Mouse (Mus musculus) heart, adult 2 months (tissue): ENCODE measurements at regions not wholly inside any gene's neighbourhood (a gene's known extent, or its start where the extent isn't known, plus 50 kb on each side); places are given as distances from the start of the nearest gene placed in this dataset.
A peak's percentile ranks its signal among the peaks of the same experiment; 100 is the strongest.

ENCODE experiments used
- DNase-seq, 2 experiments: peaks; one replicate each; pipeline ENCODE4 v3.0.0; 2021
- H3K27ac ChIP-seq: fragments of 200-600 bp; 2 replicates; pipeline ENCODE4 v1.8.1; 2022
- H3K27me3 ChIP-seq: fragments of 200-500 bp; 2 replicates; pipeline ENCODE4 v1.6.1; 2012; ENCODE audit warnings: mild to moderate bottlenecking, low read length, inconsistent platforms, mixed read lengths; ENCODE audit not compliant: control insufficient read depth, insufficient read depth
- H3K36me3 ChIP-seq: fragments of 200-500 bp; 2 replicates; pipeline ENCODE4 v1.6.1; 2012; ENCODE audit warnings: low read length, inconsistent platforms; ENCODE audit not compliant: control insufficient read depth, insufficient read depth
- H3K4me1 ChIP-seq: fragments of 200-500 bp; 2 replicates; pipeline ENCODE4 v1.6.1; 2011; ENCODE audit warnings: low read length; ENCODE audit not compliant: control insufficient read depth, insufficient read depth
- H3K4me3 ChIP-seq: fragments of 200-600 bp; 2 replicates; pipeline ENCODE4 v1.8.1; 2022
- H3K79me2 ChIP-seq: fragments of 200-500 bp; replicated peaks from 2 replicates; pipeline ENCODE4 v1.6.1; 2012; ENCODE audit warnings: mild to moderate bottlenecking, inconsistent platforms, low read length, moderate library complexity, mixed read lengths; ENCODE audit not compliant: control insufficient read depth, insufficient read depth
- H3K9ac ChIP-seq: fragments of 200-500 bp; 2 replicates; pipeline ENCODE4 v1.6.1; 2012; ENCODE audit warnings: low read depth, mild to moderate bottlenecking, control low read depth, inconsistent platforms, low read length, mixed read lengths
- CTCF ChIP-seq: fragments of 200-600 bp; IDR thresholded peaks from 2 replicates; pipeline ENCODE4 v1.8.1; 2022; ENCODE audit warnings: antibody characterized with exemption, mild to moderate bottlenecking, moderate library complexity
- EP300 ChIP-seq: fragments of 200-500 bp; IDR thresholded peaks from 2 replicates; pipeline ENCODE4 v1.6.1; 2011; ENCODE audit warnings: low read depth, low read length, control low read depth; ENCODE audit not compliant: insufficient read depth
- POLR2A ChIP-seq: fragments of 200-500 bp; IDR thresholded peaks from 2 replicates; pipeline ENCODE4 v1.6.1; 2011; ENCODE audit warnings: mild to moderate bottlenecking, low read depth, low read length, control low read depth; ENCODE audit not compliant: insufficient read depth
- WGBS: fragments of 180-500 bp; shearing (Covaris S2); methylation state at CpG from one replicate; pipeline ENCODE4 v1.1.7; 2018; 5-methylcytosine and 5-hydroxymethylcytosine counted together
- intact Hi-C: fragments of 180-260 bp; cut with DNase I; formaldehyde crosslinking; loops from one replicate; pipeline ENCODE4 v1.15.1; 2025

- intact Hi-C loops = no loop called here
- Histone ChIP-seq H3K79me2 (no peaks in the 10 kb centered on the region), H3K27me3 (no peaks in the 10 kb centered on the region), H3K27ac (no peak overlapping the region), H3K4me1 (peaks cover 8% of the 10 kb centered on the region), H3K9ac (no peak overlapping the region), H3K4me3 (no peak overlapping the region), H3K36me3 (no peaks in the 10 kb centered on the region)
- 66% methylated on average over 8 of the region's 8 CpGs for WGBS
- TF ChIP-seq CTCF (no peak), EP300 (no peak), POLR2A (no peak)
- DNase-seq = no peak
Observed at GRCm38 (mm10) chr4:55722388-55722787, 190.1 kb upstream of the Klf4 start.

- TF ChIP-seq POLR2A (no peak), CTCF (no peak), EP300 (no peak)
- Histone ChIP-seq H3K4me1 (peaks cover 8% of the 10 kb centered on the region), H3K9ac (no peak overlapping the region), H3K4me3 (no peak overlapping the region), H3K36me3 (no peaks in the 10 kb centered on the region), H3K27me3 (no peaks in the 10 kb centered on the region), H3K27ac (no peak overlapping the region), H3K79me2 (no peaks in the 10 kb centered on the region)
- WGBS = 41% methylated on average over 2 of the region's 2 CpGs
- DNase-seq = peak; percentile 30 to 50
- intact Hi-C loops = no loop called here
Observed at GRCm38 (mm10) chr4:55721834-55722233, 189.6 kb upstream of the Klf4 start.

DNA sequence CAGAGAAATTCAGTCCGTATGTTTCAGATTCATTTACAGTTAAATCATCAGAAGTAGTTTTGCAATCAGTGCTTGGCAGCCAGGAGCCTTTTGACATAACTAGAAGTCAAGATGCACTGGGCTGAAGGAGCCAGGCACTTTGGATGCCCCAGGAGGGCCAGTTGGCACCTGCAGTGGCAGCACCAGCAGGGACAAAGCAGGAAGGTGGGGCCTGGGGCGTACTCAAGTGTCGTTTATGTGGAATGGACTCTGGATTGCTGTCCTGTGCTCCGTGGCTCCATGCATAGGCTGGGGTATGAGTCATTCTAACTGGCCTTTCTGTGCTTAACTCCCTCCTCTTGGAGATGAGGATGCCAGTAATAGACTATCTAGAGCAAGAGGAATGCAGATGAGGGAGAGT, 186.2 kb upstream of the Klf4 start:
- H3K27ac ChIP-seq = no peak overlapping the region
- DNase-seq = peak; percentile 60 to 62
- TF ChIP-seq CTCF (no peak), POLR2A (no peak), EP300 (no peak)
- whole genome bisulfite sequencing = 63% methylated on average over 4 of the region's 4 CpGs
- no peaks in the 10 kb centered on the region for H3K36me3 ChIP-seq
- H3K79me2 ChIP-seq = no peaks in the 10 kb centered on the region
- no peak overlapping the region for H3K4me3 ChIP-seq
- peaks cover 14% of the 10 kb centered on the region for H3K4me1 ChIP-seq
- no peak overlapping the region for H3K9ac ChIP-seq
- intact Hi-C loops = no loop called here
- H3K27me3 ChIP-seq = no peaks in the 10 kb centered on the region

DNA sequence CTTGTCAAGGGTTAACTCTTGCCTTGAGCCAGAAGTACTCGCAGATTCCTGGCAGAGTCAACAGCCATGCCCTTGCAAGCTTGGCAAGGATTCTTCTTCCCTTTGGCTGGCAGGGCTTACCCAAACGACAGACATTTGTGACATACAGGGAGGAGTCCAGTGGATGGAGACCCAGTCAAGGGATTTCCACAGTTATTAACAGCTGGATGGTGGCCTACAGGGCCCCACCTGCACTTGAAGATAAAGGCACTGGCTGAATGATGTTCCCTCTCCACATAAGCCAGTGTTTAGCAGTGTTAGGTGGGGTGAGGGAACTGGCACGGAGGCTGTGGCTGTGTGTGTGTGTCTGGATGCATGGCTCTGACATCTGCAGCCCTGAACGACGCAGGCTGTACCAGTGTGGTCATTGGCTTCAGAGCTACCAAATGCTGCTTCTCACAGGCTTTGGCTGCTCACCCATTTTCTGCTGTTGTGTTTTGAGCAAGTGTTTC, 183.9 kb upstream of the Klf4 start:
- H3K4me3 ChIP-seq = no peak overlapping the region
- WGBS = 33% methylated on average over 5 of the region's 5 CpGs

DNA sequence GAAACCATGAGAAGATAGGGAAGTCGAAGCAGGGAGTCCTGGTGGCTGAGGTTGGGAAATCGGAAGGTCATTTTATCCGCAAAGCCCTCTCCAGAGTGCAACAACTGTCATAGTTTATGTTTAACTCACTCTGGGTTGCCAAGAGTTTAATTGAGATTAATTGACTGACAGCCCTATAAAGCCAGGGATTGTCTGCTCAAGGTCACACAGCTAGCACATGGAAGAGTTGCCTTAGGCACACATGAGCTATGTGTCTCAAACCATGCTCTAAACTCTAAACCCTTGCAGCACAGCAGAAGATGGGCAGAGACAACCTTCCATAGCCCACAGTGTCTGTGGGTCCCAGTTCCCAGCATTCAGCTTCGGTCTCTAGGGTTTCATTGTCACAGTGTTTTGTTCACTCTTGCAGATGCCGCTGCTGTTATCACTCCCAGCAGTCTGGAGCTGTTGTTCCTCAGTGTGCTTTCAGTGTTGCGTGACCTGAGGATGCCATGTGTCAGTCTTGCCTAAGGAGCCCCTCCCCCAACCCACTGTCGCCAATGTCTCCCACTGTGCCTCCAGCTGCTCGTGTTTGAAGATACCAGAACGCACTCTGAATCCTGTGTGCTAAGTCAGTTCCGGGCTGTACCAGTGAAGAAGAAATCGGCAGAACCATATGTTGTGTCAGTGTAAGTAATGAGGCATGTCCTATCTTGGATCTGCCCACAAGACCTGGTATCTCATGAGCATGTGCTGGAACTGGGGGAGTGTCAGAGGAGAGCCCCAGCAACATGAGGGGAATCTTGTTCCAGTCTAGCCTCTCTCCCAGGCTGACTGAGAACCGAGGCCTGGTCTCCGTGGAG, 179.5 kb upstream of the Klf4 start:
- intact Hi-C loops = no loop called here
- Histone ChIP-seq H3K27me3 (no peaks in the 10 kb centered on the region), H3K4me1 (peaks cover 6% of the 10 kb centered on the region), H3K9ac (no peak overlapping the region), H3K27ac (no peak overlapping the region), H3K4me3 (no peak overlapping the region), H3K36me3 (no peaks in the 10 kb centered on the region), H3K79me2 (no peaks in the 10 kb centered on the region)
- no peak for TF ChIP-seq POLR2A
- no peak for TF ChIP-seq EP300
- no peak for TF ChIP-seq CTCF
- WGBS = 68% methylated on average over 13 of the region's 13 CpGs
- no peak for DNase-seq

More for the DNA sequence above, 183.9 kb upstream of the Klf4 start:
- TF ChIP-seq POLR2A (no peak), CTCF (no peak), EP300 (peak; percentile 26; the same call in 1 of the 2 replicates)
- Histone ChIP-seq H3K36me3 (no peaks in the 10 kb centered on the region), H3K27me3 (no peaks in the 10 kb centered on the region), H3K79me2 (no peaks in the 10 kb centered on the region), H3K4me1 (peaks cover 6% of the 10 kb centered on the region), H3K27ac (peak overlapping the region; percentile 9; the same call in 1 of the 2 replicates), H3K9ac (no peak overlapping the region)
- intact Hi-C loops = no loop called here
- DNase-seq = peak; percentile 58 to 64

GRCm38 (mm10) chr4:55710476-55710875, 178.2 kb upstream of the Klf4 start:
- no peak overlapping the region for H3K4me3 ChIP-seq
- 80% methylated on average over 5 of the region's 5 CpGs for WGBS
- H3K79me2 ChIP-seq = no peaks in the 10 kb centered on the region
- intact Hi-C loops = no loop called here
- H3K27me3 ChIP-seq = no peaks in the 10 kb centered on the region
- no peaks in the 10 kb centered on the region for H3K36me3 ChIP-seq
- DNase-seq = no peak
- no peak overlapping the region for H3K27ac ChIP-seq
- no peak for TF ChIP-seq CTCF
- no peak for TF ChIP-seq POLR2A
- TF ChIP-seq EP300 = no peak
- H3K4me1 ChIP-seq = no peaks in the 10 kb centered on the region; the same call in 1 of the 2 replicates
- no peak overlapping the region for H3K9ac ChIP-seq
